Mouse (Mus musculus): ENCODE data around the gene Lsg1. TPM values are rescaled to one million over a fixed set of nuclear protein-coding genes. Genes with fewer than 3 reads are reported as not detected.
A peak's percentile ranks its signal among the peaks of the same experiment; 100 is the strongest.

The Lsg1 gene
- total and polyA plus RNA-seq, 3 experiments: 58.8 to 84.4 TPM; not detected in 1

DNA sequence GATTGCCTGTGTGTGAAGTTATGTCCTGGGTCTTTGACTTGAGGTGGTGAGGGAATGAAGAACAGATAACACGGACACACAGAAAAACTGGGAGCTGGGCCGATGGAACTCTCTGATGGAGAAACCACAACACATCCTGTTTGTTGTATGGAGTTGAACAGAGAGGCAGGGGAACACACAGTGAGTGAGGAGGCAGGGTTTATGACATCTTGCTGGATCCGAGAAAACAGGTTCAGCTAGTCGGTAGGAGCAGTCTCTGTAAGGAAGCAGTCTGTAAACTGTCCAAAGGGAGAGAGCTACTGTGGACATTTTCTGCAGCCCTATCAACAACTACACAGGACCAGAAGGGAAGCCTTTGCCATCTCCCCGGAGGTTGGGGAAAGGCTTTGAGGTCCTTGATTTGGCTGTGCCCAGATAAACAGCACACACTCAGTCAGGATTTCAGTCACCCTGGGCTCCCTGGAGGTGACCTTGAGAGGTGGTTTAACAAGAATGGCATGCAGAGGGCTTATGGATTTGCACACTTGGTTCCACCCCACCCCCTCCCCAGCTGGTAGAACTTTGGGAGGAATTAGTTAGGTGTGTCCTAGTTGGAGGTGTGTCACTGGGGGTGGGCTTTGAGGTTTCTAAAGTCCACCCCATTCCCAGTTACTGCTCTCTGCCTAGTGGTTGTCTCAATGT lies 27.9 kb downstream of the Lsg1 start:
- Histone ChIP-seq H3K27me3 (ENCODE audit: control insufficient read depth in 1 of 2, insufficient read depth in 2 of 2, low read length in 2 of 2) (no peaks in the 10 kb centered on the region), H3K36me3 (ENCODE audit: control insufficient read depth in 1 of 2, insufficient read depth in 2 of 2, low read length in 2 of 2) (peaks cover 0 to 26% of the 10 kb centered on the region in 2 experiments; a peak in 2 of 4 replicates), H3K9ac (ENCODE audit: control insufficient read depth, low read depth, low read length, poor library complexity, severe bottlenecking) (no peak overlapping the region), H3K27ac (ENCODE audit: control insufficient read depth, low read depth, low read length) (no peak overlapping the region), H3K4me3 (ENCODE audit: control insufficient read depth in 1 of 2, insufficient read depth in 1 of 2, low read depth in 2 of 2, low read length in 2 of 2) (no peak overlapping the region), H3K9me3 (replicated peaks; ENCODE audit: insufficient read depth, low read length) (no peaks in the 10 kb centered on the region), H3K4me1 (ENCODE audit: control insufficient read depth in 1 of 2, insufficient read depth in 2 of 2, low read length in 2 of 2) (no peaks in the 10 kb centered on the region), H3K79me2 (ENCODE audit: control insufficient read depth, insufficient read depth, low read length, poor library complexity) (no peaks in the 10 kb centered on the region)
- TF ChIP-seq CHD2 (IDR thresholded peaks at IDR 0.05; ENCODE audit: low read length): no peak
- TF ChIP-seq MEF2A (IDR thresholded peaks at IDR 0.05; ENCODE audit: extremely low read depth, insufficient replicate concordance, low read depth, low read length, poor library complexity, severe bottlenecking): no peak
- TF ChIP-seq MXI1 (IDR thresholded peaks at IDR 0.05; ENCODE audit: low read depth, low read length): no peak
- no peak for TF ChIP-seq POLR2AphosphoS5 (IDR thresholded peaks at IDR 0.05; ENCODE audit: borderline replicate concordance, low read depth, low read length)
- TF ChIP-seq POLR2A (IDR thresholded peaks at IDR 0.05; ENCODE audit: control insufficient read depth in 1 of 2, insufficient read depth in 1 of 2, low read depth in 1 of 2, low read length in 2 of 2, poor library complexity in 1 of 2): peak in 1 of 2 experiments; percentile 8; a peak in 1 of 4 replicates
- TF ChIP-seq ZNF384 (IDR thresholded peaks at IDR 0.05; ENCODE audit: low read depth, low read length): no peak
- TF ChIP-seq NRF1 (IDR thresholded peaks at IDR 0.05; ENCODE audit: insufficient read depth, low read depth, low read length, poor library complexity, severe bottlenecking): no peak
- TF ChIP-seq POLR2AphosphoS2 (IDR thresholded peaks at IDR 0.05; ENCODE audit: low read length): peak; percentile 10; the same call in 1 of the 2 replicates
- DNase-seq (ENCODE audit: low read depth, low spot score): no peak

DNA sequence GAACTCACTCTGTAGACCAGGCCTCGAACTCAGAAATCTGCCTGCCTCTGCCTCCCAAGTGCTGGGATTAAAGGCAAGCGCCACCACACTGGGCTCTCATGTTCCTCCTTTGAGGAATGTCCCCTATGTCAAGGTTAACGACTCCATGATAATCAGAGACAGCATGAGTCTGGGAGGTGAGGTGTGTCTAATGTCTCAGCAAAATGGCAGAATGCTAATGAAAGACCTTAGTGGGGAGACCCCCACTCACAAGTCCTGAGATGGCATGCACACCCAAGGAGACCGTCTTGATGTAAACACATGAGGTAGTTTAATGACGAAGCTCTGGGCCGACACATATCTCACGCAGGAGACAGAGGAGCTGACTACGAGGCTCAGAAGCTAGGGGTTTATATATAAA lies 33.3 kb downstream of the Lsg1 start:
- Histone ChIP-seq H3K27ac (ENCODE audit: control insufficient read depth, low read depth, low read length) (no peak overlapping the region), H3K27me3 (ENCODE audit: control insufficient read depth in 1 of 2, insufficient read depth in 2 of 2, low read length in 2 of 2) (no peaks in the 10 kb centered on the region), H3K4me3 (ENCODE audit: control insufficient read depth in 1 of 2, insufficient read depth in 1 of 2, low read depth in 2 of 2, low read length in 2 of 2) (no peak overlapping the region), H3K4me1 (ENCODE audit: control insufficient read depth in 1 of 2, insufficient read depth in 2 of 2, low read length in 2 of 2) (peaks cover 4 to 14% of the 10 kb centered on the region in 2 experiments; a peak in 2 of 4 replicates), H3K36me3 (ENCODE audit: control insufficient read depth in 1 of 2, insufficient read depth in 2 of 2, low read length in 2 of 2) (peaks cover 0 to 7% of the 10 kb centered on the region in 2 experiments; a peak in 1 of 4 replicates), H3K9me3 (replicated peaks; ENCODE audit: insufficient read depth, low read length) (no peaks in the 10 kb centered on the region), H3K79me2 (ENCODE audit: control insufficient read depth, insufficient read depth, low read length, poor library complexity) (no peaks in the 10 kb centered on the region), H3K9ac (ENCODE audit: control insufficient read depth, low read depth, low read length, poor library complexity, severe bottlenecking) (no peak overlapping the region)
- DNase-seq (ENCODE audit: low read depth, low spot score): no peak
- no peak for TF ChIP-seq TBP (IDR thresholded peaks at IDR 0.05; ENCODE audit: low read depth, low read length)
- no peak for TF ChIP-seq KAT2A (conservative IDR thresholded peaks at IDR 0.05; ENCODE audit: low read depth, low read length)
- TF ChIP-seq CTCF (IDR thresholded peaks at IDR 0.05 in 2 of 3, conservative IDR thresholded peaks at IDR 0.05 in 1 of 3; ENCODE audit: control insufficient read depth in 1 of 3, insufficient read depth in 1 of 3, low read depth in 2 of 3, low read length in 3 of 3, poor library complexity in 1 of 3, severe bottlenecking in 1 of 3): no peak
- no peak for TF ChIP-seq ETS1 (IDR thresholded peaks at IDR 0.05; ENCODE audit: low read depth, low read length)
- TF ChIP-seq MAZ (IDR thresholded peaks at IDR 0.05; ENCODE audit: low read depth, low read length): no peak
- no peak for TF ChIP-seq E2F4 (IDR thresholded peaks at IDR 0.05; ENCODE audit: borderline replicate concordance, low read depth, low read length)
- no peak for TF ChIP-seq POLR2AphosphoS5 (IDR thresholded peaks at IDR 0.05; ENCODE audit: borderline replicate concordance, low read depth, low read length)
- TF ChIP-seq MYB (IDR thresholded peaks at IDR 0.05; ENCODE audit: low read depth, low read length): no peak
- TF ChIP-seq MYC (IDR thresholded peaks at IDR 0.05; ENCODE audit: low read depth, low read length): no peak
- no peak for TF ChIP-seq MAFK (IDR thresholded peaks at IDR 0.05; ENCODE audit: borderline replicate concordance, low read depth, low read length)
- TF ChIP-seq TAL1 (IDR thresholded peaks at IDR 0.05; ENCODE audit: low read length): no peak
- no peak for TF ChIP-seq ZMIZ1 (IDR thresholded peaks at IDR 0.05; ENCODE audit: low read depth, low read length)
- no peak for TF ChIP-seq HCFC1 (IDR thresholded peaks at IDR 0.05; ENCODE audit: low read depth, low read length)
- no peak for TF ChIP-seq MEF2A (IDR thresholded peaks at IDR 0.05; ENCODE audit: extremely low read depth, insufficient replicate concordance, low read depth, low read length, poor library complexity, severe bottlenecking)
- no peak for TF ChIP-seq MXI1 (IDR thresholded peaks at IDR 0.05; ENCODE audit: low read depth, low read length)
- no peak for TF ChIP-seq RCOR1 (IDR thresholded peaks at IDR 0.05; ENCODE audit: low read depth, low read length)
- TF ChIP-seq GABPA (IDR thresholded peaks at IDR 0.05; ENCODE audit: low read depth, low read length): no peak
- TF ChIP-seq MAX (IDR thresholded peaks at IDR 0.05; ENCODE audit: low read length): no peak
